Mouse (Mus musculus) ES-Bruce4 (cell line): ENCODE data around the gene Selenof.

ENCODE experiments used
- CTCF ChIP-seq: IDR thresholded peaks from one replicate; pipeline ENCODE4 v1.8.1; 2011; ENCODE audit warnings: low read depth, low read length
- POLR2A ChIP-seq: IDR thresholded peaks from one replicate; pipeline ENCODE4 v1.8.1; 2011; ENCODE audit warnings: low read length; ENCODE audit not compliant: insufficient read depth

DNA sequence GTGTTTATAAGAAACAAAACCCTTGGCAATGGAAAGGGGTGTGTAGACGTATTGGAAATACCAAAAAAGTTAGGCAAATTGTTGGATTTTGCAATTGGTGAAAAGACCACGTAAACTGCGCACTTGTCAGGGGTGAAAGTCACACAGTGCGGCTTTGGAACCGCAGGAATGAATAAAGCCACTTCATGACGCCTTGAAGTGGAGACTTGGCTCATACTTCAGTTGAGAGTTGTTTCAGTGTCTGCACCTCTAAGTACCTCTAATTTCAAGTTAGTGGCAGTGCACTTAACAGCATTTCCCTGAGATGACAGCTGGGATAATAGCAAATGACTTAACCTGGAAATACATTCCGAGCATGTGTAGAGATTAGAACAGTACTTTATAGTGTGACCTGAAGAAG, 4.2 kb downstream of the Selenof start:
- TF ChIP-seq POLR2A (no peak), CTCF (no peak)
